Mouse (Mus musculus) frontal cortex, postnatal 36 days (tissue): ENCODE data around the gene Pth.
A peak's percentile ranks its signal among the peaks of the same experiment; 100 is the strongest.

ENCODE experiments used
- DNase-seq, 2 experiments: peaks; one replicate each; pipeline ENCODE4 v3.0.0; 2022; ENCODE audit warnings: low spot score in 2 of 2

Gene Pth

DNA sequence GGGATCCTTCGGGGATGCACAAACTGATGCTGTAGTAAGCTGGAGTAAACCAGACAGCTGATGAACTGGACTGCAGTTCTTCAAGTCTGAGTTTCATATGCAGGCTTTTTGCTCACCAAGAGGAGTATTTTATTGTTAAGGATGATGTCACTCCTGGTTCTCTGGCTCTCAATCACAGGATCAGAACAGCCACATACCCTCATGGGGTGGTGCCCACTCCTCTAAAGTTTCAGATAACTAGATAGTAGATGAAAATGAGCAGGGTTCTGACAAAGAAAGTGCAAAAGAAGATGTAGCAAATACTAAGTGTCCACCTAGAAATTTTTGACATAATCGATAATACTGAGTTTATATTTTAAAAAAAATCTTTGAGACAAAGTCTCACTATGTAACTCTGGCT is at the start of gene Pth:
TSS of gene Pth (minus strand) at position 101 of the 400 bp plus-strand sequence.
- DNase-seq: no peak

DNA sequence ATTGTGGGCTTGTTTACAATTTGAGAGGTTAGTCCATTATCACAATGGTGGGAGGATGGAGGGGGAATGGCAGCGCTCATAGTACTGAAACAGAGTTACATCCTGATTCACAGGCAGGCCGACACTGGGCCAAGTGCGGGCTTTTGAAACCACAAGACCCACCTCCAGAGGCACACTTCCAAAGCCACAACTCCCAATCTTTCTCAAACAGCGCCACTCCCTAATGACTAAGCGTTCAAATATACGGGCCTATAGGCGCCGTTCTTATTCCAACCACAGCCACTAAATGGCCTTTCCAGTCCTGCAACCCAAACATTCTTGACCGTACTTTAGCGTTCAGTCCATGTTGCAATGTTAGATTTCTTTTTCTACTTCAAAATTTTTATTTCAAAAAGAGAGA is 47.9 kb upstream of the Pth start:
- no peak for DNase-seq

DNA sequence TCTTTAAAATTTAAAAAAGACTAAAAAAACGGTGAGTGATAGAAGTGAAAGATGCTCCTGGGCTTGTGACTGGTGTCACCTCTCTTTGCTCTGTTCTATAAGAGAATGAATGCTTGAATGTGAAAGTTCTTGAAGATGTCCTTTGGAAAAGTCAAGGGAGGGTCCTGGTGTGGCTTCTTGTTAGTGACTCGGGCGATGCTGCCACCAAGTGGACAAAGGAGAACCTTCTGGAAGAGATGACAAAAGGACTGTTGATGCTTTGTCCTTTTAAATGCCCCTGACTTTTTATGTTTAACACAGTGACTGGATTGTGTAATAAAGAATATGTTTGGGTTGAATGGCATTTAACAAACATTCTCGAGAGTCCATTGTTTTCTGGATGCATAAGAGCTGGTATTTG is 45.9 kb upstream of the Pth start:
- peak; percentile 40 to 66 for DNase-seq

DNA sequence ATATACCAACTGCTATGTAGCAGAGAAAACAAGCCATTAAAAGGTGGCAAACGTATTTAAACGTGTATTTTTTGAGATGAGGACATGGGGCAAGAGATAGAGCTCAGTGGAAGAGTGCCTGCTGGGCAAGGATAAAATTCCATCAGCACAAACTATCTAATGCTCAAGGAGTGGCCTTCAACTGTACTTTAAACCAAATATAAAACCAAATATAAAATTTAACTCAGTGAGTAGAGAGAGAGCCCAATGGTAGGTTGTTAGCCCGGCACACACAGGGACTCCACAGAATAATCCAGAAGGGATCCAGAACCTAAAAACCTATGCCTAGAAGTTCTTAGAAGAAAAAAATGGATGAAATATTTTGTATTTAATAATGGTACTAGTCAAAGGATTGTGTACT is 45.1 kb upstream of the Pth start:
- no peak for DNase-seq

DNA sequence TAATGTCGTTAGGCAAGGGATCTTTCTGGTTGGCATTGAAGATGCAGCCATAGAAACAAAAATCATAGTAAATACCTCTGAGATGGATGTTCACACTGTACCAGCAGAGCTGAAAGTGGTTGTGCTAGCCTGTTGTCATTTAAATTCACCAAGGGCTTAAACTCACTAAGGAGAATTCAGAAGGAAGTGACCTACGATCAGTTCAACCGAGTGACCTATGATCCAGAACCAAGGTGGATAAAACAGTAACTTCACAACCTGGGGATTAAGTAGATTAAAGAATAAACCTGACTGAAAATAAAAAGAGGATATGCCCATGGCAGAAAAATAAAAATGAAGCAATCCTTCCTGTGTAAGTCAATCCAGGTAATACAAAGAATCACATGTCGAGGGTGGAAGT is 44.5 kb upstream of the Pth start:
- DNase-seq: no peak

DNA sequence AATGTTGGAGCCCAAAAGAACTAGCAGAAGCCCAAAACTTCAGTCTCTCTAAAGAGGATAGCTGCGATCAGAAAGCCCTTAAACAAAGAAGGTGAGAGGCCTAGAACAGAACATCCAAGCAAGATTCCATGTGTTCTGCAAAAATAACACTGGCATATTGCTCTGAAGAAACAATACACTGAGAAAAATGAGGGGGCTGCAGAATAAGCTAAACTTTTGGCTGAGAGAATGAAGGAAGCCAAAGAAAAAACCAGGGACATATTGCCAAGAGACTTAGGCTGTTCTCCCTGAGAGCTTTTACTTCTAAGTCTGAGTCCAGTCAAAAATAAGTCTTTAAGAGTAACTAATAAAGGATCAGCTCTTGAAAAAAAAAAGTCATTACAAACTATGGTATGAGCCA is 32.4 kb upstream of the Pth start:
- DNase-seq: peak in 1 of 2 experiments; percentile 24

DNA sequence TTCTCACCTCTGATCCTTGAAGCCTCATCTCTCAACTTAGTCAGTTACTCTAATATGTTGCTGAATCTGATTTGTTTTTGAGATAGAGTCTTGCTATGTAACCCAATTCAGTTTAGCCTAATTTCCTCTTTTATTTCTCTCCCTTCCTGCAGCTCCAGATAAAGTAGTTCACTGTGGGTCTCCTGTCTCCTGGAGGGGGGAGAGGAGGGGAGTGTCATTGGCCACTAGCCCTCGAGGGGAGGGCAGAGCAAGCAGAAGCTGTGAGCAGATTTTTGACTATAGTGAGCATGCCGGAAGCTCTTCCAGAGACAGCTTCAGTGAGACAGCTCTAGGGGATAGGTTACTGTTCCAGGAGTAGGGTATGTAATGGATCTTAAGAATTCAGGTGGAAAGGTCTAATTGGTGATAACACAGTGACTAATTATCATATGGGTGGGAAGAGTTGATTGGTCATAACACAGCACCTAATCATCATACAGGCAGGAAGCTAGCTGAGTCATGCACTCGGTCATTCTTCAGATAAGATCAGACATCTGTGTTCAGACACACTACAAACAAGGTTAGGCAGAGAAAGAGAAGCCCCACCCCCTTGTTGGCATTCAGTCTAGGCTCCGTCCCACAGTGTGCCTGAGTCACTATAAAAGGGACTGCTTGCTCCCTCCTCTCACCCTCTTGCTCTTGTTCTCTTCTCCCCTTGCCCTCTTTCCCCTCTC is 30.9 kb upstream of the Pth start:
- DNase-seq: no peak

DNA sequence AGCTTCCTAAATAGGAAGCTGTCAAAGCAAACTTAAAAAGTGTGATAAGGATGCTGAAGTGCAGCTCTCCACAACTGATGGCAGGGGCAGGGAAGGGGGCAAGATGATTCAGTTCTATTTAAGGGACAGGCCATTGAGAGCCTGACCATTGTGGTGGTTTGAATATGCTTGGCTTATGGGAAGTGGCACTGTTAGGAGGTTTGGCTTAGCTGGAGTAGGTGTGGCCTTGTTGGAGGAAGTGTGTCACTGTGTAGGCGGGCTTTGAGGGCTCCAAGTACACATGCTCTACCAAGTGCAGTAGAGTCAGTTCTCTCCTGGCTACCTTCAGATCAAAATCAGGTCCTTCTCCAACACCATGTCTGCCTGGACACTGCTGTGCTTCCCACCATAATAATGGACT is 28.2 kb upstream of the Pth start:
- DNase-seq: no peak

DNA sequence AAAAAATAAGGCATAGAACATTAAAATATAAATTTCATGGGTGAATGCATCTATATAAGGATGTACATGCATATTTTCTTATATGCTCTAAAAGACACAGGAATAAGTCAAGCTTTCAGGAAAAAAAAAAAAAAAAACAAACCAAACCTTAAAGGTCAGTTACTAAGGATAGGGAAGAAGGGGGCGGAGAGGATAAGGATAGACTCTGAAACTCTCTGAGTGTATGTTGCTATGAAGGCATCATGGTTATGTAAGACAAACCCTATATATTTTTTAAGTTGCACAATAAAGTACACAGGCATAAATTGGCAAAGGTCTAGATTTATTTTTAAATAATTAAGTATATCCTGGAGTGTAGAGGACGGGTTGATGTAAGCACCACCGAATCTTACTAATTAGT is 26.9 kb upstream of the Pth start:
- no peak for DNase-seq

DNA sequence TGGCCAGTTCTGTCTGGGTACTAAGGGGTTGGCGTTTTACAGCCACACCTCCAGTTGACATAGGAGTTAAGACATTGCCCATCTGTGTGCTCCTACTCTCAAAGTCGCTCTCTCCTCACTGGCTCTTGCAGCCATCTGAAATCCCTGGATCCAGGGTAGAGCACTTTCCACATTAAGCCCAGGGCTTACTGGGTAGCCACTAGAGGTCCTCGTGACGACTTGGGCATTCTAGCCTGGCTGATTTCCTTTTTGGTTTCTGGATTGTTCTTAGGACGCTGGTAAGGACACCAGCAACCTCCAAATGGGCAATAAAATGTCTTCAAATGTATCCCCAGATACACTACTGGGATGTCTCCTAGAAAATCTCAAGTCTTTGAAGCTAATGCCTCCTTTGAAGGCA is 20.3 kb upstream of the Pth start:
- DNase-seq: no peak

DNA sequence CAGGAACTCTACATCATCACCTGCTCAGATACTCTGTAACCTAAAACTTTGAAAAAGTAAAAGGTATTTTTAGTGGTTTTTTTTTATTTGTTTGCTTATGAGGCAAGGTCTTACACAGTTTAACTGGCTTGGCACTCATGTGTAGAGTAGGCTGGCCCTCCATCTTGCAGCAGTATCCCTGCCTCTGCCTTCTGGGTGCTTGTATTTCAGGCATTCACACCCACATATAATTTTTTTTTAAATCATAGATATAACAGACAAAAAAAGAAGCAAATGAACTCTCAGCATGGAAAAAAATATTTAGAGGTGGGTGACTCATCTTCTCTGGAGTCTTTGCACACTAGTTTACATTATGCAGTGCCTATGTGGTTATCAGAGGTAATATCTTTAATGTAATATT is 9.7 kb upstream of the Pth start:
- peak in 1 of 2 experiments; percentile 49 for DNase-seq

DNA sequence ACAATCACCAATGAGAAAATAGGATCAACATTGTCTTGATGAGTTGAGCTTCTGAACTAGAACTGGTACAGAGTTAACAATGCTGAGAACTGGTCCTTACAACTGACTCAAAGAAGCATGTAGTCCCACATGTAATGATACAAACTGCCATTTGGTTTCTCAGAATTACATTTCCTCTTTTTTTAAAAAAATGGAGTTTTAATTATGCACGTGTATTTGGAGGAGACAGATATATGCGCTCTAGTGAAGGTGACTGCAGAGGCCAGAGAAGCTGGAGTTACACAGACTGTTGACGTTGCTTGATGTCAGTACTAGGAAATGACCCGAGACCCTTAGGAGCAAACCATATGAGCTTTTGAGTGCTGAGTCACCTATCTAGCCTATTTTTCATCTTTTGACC is 8.3 kb upstream of the Pth start:
- no peak for DNase-seq

DNA sequence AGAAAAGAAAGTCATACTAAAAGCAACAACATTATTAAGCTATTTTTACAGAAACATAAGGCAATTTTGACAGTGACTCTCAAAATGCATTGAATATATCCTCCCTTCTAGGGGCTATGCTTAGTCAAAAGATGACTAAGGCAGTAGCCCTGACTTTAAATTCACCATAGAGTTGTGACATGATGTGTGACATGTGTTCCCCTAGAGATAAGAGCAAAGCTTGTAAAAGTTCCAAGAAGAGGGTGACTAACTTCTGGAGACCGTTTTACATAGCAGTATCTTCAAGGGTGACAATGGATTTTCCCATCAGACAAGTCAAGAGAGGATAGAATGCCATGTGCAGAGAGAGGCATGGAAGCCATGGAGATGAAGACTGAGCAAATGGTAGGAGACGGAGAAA is 3.2 kb upstream of the Pth start:
- DNase-seq: no peak

DNA sequence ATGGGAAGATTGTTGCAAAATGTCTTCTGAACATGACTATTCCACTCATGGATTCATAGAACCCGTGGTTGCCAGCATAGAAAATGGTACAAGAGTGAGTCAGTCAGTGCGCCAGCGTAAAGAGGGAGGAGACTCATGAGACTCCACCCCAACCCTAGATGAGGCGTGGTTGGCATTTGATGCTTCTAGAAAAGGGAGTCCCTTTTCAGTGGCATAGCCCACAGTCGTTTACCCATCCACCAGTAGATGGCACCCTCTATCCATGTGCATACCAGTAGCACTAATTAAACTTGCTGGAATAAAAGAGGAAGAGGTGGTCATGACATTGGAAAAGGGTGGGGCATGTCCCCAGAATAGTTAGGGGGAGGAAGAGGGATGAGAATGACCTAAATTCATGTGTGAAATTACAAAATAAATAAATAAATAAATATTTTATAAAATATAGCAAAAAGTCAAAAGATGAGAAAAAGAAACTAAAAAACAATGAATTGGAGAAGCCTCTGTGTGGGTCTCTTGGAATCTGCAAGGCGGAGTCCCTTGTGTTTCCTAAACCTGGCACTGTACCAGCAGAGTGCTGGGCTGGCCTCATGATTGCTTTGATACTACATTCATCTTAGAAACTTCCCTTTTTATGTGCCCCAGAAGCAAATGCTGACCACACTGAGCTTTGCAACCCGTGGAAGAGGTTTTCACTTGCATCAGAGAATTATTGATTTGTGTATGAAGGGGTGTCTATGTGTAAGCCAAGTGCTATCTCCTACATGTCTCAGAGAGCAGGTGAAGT is 10.3 kb downstream of the Pth start:
- DNase-seq: peak; percentile 42 to 71

DNA sequence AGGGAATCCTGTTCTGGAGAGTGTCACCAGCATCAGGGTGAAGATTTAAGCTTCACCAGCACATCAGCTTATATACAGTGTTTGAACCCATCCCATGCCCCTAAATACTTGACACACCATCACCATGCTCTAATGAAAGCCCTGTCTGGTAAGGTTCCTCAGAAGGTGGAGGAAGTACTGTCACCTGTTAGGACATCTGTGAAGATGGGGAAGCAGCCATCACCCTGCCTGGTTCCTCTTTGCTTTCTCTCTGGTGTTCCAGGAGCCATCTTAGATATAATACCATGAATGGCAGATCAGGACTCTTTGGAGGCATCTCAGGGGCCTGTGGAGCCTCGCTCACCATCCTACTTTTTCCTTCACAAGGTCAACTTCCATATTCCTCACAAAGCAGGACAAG is 15.7 kb downstream of the Pth start:
- DNase-seq: no peak

DNA sequence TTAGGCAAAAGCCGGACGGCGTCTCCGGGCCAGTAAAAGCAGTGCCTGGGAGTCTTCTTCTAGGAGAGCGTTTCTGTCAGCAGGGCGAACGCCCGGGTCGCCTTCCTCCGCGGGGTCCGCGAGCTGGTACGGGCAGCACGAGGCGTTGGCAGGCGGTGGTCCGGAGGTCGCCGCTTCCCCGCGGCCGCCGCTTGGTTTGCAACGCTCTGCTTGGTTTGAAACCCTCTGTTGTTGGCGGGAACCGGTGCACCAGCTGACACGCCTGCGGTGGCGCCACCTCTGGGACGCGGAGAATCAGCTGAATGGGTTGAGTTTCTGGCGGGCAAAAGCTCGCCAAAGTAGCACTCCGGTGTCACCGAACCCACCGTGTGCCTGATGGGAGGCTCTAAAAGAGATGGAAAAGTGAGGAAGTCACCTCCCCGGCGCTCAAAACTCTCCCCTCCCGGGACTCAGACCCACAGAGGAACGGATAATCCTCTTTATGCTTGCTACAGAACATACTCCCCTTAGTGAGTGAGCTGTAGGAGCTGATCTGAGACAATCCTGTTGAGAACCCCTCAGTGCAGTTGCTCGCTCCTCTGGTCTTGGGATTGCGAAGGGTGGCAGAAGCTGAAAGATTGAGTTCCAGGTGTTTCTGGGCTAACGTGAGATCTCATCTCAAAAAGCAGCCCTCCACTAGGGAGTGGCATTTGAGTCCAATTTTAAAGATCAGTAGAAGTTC is 18.6 kb downstream of the Pth start:
- DNase-seq: peak; percentile 79 to 81

DNA sequence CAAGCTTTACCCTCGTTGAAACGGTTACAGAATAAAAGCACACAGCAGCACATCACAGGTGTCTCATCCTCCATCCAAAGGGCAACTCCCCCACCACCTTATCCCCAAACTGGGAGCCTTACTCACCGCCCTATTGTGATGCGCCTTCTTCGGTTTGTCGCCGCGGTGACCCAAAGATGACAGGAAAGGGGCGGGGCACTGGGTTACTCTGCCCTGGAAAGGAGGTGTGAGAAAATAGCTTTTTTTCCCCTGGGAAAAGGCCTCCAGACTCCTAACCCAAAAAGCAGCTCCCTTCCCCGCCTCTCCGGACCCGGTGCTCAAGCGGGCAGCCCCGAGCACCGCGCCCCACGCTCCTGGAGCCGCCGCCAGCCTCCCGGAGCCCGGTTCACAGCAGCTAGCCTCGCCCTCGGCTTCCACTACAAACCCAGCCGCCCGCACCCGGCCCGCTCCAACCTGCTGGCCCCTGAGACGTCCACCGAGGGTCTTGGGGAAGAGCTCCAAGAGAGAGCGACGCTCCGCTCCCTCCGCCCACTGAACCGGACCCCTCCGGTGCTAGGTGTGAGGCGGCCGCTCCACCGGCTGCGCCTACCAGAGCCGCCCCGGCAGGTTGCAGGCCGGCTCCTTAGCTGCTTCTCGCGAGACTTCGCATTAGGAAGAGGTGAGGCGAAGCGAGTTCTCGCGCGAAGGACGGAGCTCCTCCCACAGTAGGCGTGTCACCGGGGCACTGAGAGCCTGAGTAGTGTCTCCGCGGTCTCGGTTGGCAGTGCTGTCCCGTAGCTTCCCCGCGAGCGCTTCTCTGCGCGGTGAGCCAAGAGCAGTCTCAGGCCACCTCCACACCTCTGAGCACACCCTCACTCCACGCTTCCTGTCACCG is 19.4 kb downstream of the Pth start, which contains the start of gene Btbd10:
TSS of gene Btbd10 (minus strand) at position 647 of the 874 bp plus-strand sequence.
- DNase-seq: peak; percentile 96 to 97

DNA sequence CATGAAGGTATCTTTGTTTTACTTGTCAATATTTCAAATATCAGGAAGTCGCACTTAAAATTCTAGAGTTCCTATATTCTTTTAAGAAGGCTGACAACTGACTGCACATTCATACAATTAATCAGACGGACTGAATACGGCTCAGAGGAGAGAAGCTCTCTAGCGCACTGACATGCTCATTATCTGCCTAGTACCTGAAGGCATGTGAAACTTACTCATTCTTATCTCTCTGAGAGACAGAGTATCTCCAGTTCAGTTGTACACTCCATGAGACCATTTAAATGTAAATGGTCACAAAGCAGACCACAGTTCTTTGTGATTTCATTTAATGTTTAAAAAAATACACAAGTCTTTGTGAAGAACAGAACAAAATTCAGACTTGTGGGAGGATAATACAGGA is 20.9 kb downstream of the Pth start:
- DNase-seq: no peak

DNA sequence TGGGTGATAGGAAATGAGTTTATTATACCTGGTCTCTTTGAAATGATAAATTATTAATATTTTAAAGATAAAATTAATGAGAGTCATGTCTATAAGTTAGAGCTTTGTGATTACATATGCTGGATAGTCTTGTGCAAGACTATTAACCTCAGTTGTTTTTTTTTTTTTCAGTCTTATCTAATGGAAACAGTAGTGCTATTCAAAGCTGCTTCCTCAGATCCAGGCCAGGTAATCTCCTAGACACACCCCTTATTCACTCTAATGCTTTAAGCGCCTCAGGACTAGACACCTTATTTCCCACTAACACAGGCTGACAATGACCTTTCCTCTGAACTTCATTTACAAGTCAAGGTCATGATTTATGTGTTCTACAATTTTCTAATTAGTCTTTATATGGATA is 39.3 kb downstream of the Pth start:
- no peak for DNase-seq

DNA sequence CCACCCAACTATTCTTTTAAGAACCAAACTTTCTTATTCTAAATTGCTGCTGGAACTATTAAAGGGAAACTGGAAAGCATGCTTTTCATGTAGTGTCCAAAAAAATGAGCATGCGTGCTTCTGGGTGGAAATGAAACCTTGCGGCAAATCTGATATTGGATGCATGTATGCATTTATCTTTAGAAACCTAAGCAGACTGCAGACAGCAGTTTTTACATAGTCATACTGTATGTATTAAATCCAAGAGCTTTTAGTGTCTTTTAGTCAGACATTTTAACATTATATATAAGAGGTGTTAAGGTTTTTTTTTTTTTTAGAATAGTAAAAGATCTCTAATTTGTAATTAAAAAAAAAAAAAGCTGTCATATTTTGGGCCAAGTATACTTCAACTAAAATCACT is 40.7 kb downstream of the Pth start:
- DNase-seq: no peak

DNA sequence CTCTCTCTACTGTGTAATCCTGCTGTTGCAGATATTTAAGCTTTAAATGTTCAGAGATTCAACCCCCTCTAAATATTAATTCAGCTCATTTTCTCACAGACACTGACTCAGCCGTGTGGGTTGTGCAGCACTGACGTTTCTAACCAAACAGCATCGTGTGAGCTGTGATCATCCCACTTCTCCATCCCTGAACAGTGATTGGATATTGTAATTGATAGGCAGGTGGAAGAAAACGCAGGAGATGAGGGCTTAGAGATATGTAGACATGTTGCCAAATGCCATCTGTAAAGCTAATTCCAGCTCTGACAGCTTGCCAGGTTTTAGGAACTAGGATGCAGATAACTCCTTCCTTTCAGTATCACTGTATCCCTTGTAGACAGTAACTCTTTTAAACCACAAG is 41.1 kb downstream of the Pth start:
- DNase-seq: peak; percentile 66 to 90
